Mouse (Mus musculus) T-helper 2 cell (primary cell): ENCODE measurements around the gene Kif27.
"Not testable (repeated sequence)": the region's sequence is repeated elsewhere in the genome, so short reads cannot be mapped to it uniquely, and the experiment has no call there.

ENCODE experiments used
- in situ Hi-C: fragments of 300-600 bp; cut with MboI, MseI; formaldehyde crosslinking; loops from one replicate; pipeline ENCODE4 v1.15.1; 2025; ENCODE audit warnings: high pct_unique_total_duplicates

The Kif27 gene

GRCm38 (mm10) chr13:58358629-58359303 lies at the start of gene Kif27:
TSS of gene Kif27 (minus strand) at chr13:58359122.
- in situ Hi-C loops, result no loop called here

GRCm38 (mm10) chr13:58403243-58403642 lies 44.3 kb upstream of the Kif27 start, which contains the start of gene Hnrnpk:
TSS of gene Hnrnpk (minus strand) at chr13:58403343.
- in situ Hi-C loops, result not testable (repeated sequence)

GRCm38 (mm10) chr13:58402744-58403110 lies 43.8 kb upstream of the Kif27 start:
- in situ Hi-C loops, result no loop called here

- in situ Hi-C loops, result no loop called here
Observed at GRCm38 (mm10) chr13:58402003-58402743, 43.3 kb upstream of the Kif27 start, which contains the start of gene Rmi1. TSS of gene Rmi1 (plus strand) at chr13:58402248.

GRCm38 (mm10) chr13:58401135-58402002 lies 42.4 kb upstream of the Kif27 start:
- in situ Hi-C loops, result no loop called here

GRCm38 (mm10) chr13:58400576-58400975 lies 41.7 kb upstream of the Kif27 start:
- in situ Hi-C loops, result no loop called here

GRCm38 (mm10) chr13:58397651-58398050 lies 38.7 kb upstream of the Kif27 start:
- in situ Hi-C loops, result no loop called here

GRCm38 (mm10) chr13:58394392-58394791 lies 35.5 kb upstream of the Kif27 start:
- in situ Hi-C loops, result not testable (repeated sequence)

GRCm38 (mm10) chr13:58389324-58389951 lies 30.5 kb upstream of the Kif27 start:
- in situ Hi-C loops, result loop anchor here (10.0 kb wide), 1 partner anchor 175 kb away; the partner anchor contains the start of gene Ubqln1

- in situ Hi-C loops, result loop anchor here (10.0 kb wide), 1 partner anchor 174 kb away; the partner anchor contains the start of gene Ubqln1
Observed at GRCm38 (mm10) chr13:58388379-58388778, 29.5 kb upstream of the Kif27 start.

GRCm38 (mm10) chr13:58387948-58388347 lies 29.0 kb upstream of the Kif27 start:
- in situ Hi-C loops, result loop anchor here (10.0 kb wide), 1 partner anchor 173 kb away; the partner anchor contains the start of gene Ubqln1

GRCm38 (mm10) chr13:58385547-58385920 lies 26.6 kb upstream of the Kif27 start:
- in situ Hi-C loops, result loop anchor here (10.0 kb wide), 1 partner anchor 171 kb away; the partner anchor contains the start of gene Ubqln1

GRCm38 (mm10) chr13:58384779-58385546 lies 26.0 kb upstream of the Kif27 start, which contains the start of gene 2210016F16Rik:
TSS of gene 2210016F16Rik (minus strand) at chr13:58385225.
- in situ Hi-C loops, result loop anchor here (5.0 to 10.0 kb wide), 3 partner anchors 108 to 228 kb away; partner anchors contain the start of genes Gkap1, Idnk and Ubqln1

GRCm38 (mm10) chr13:58384371-58384770 lies 25.4 kb upstream of the Kif27 start:
- in situ Hi-C loops, result loop anchor here (5.0 to 10.0 kb wide), 3 partner anchors 107 to 227 kb away; partner anchors contain the start of genes Gkap1, Idnk and Ubqln1

- in situ Hi-C loops, result no loop called here
Observed at GRCm38 (mm10) chr13:58373153-58373470, 14.2 kb upstream of the Kif27 start.

GRCm38 (mm10) chr13:58372278-58373152 lies 13.6 kb upstream of the Kif27 start:
- in situ Hi-C loops, result no loop called here

- in situ Hi-C loops, result loop anchor here (10.0 kb wide), 1 partner anchor 234 kb away; no protein-coding TSS in a partner anchor
Observed at GRCm38 (mm10) chr13:58368835-58369234, 9.9 kb upstream of the Kif27 start.

GRCm38 (mm10) chr13:58367641-58368040 lies 8.7 kb upstream of the Kif27 start:
- in situ Hi-C loops, result loop anchor here (10.0 kb wide), 1 partner anchor 233 kb away; no protein-coding TSS in a partner anchor

- in situ Hi-C loops, result loop anchor here (10.0 kb wide), 1 partner anchor 232 kb away; no protein-coding TSS in a partner anchor
Observed at GRCm38 (mm10) chr13:58366373-58366772, 7.5 kb upstream of the Kif27 start.
